Mouse (Mus musculus): ENCODE data around the gene Nos3. TPM values are rescaled to one million over a fixed set of nuclear protein-coding genes. Genes with fewer than 3 reads are reported as not detected.

The Nos3 gene
- 0.47 TPM in 1 of 2 replicates, not detected in the other for polyA plus RNA-seq (2011; ENCODE audit: insufficient read depth, insufficient read length, low replicate concordance, missing spikeins)

GRCm38 (mm10) chr5:24364508-24364907, at the start of gene Nos3:
Gene Nos3 (plus strand): TSS chr5:24364810.
- no peak for TF ChIP-seq CTCF (IDR thresholded peaks at IDR 0.05; ENCODE audit: control insufficient read depth, insufficient read depth, low read length)
- TF ChIP-seq POLR2A (IDR thresholded peaks at IDR 0.05; ENCODE audit: borderline replicate concordance, control insufficient read depth, low read depth, low read length): no peak
- H3K4me1 ChIP-seq (ENCODE audit: control insufficient read depth, insufficient read depth, low read length): no peaks in the 10 kb centered on the region
- 75% methylated on average over 12 of the region's 12 CpGs for WGBS
- H3K4me3 ChIP-seq (replicated peaks; ENCODE audit: control insufficient read depth, low read depth, low read length): no peak within 1 kb of the TSS
- no peak within 1 kb of the TSS for H3K27ac ChIP-seq (ENCODE audit: control insufficient read depth, insufficient read depth, low read depth, low read length, poor library complexity)

DNA sequence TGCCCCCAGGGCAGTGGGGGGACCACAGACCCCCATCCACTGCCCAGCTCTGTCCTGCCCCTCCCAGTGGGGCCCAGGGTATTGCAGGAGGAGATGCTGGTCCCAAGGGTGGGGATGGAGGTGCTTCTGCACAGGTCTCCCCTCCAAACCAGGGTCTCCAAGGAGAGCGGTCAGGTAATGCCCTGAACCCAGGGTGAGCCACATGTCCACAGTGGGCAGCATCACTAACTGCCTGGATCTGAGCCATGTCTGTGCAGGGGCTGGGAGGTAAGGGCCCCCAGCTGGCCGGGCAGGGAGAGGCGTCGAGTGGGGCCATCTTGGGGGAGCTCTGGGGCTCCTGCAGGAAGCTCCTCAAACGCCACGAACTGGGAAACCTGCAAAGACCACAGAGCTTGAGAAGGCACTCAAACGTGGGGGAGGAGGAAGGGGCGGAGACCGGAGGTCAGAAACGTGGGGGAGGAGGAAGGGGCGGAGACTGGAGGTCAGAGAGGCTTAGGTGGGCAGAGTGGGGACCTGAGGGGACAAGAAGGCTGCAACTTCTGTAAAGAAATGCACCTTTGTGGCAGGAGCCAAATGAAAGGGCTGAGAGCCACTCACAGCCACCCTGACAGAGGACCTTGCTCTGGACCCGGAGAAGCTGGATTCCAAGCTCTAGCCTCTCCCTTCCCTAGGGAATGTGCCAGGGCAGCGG, 44.7 kb upstream of the Nos3 start:
- Histone ChIP-seq H3K4me3 (replicated peaks; ENCODE audit: control insufficient read depth, low read depth, low read length) (no peak overlapping the region), H3K27ac (ENCODE audit: control insufficient read depth, insufficient read depth, low read depth, low read length, poor library complexity) (no peak overlapping the region), H3K4me1 (ENCODE audit: control insufficient read depth, insufficient read depth, low read length) (no peaks in the 10 kb centered on the region)
- TF ChIP-seq POLR2A (IDR thresholded peaks at IDR 0.05; ENCODE audit: borderline replicate concordance, control insufficient read depth, low read depth, low read length) (no peak), CTCF (IDR thresholded peaks at IDR 0.05; ENCODE audit: control insufficient read depth, insufficient read depth, low read length) (no peak)
- WGBS: 21% methylated on average over 13 of the region's 13 CpGs

GRCm38 (mm10) chr5:24320467-24320813, 44.2 kb upstream of the Nos3 start:
- Histone ChIP-seq H3K27ac (ENCODE audit: control insufficient read depth, insufficient read depth, low read depth, low read length, poor library complexity) (no peak overlapping the region), H3K4me3 (replicated peaks; ENCODE audit: control insufficient read depth, low read depth, low read length) (no peak overlapping the region), H3K4me1 (ENCODE audit: control insufficient read depth, insufficient read depth, low read length) (no peaks in the 10 kb centered on the region)
- WGBS: 21% methylated on average over 6 of the region's 6 CpGs
- TF ChIP-seq CTCF (IDR thresholded peaks at IDR 0.05; ENCODE audit: control insufficient read depth, insufficient read depth, low read length) (no peak), POLR2A (IDR thresholded peaks at IDR 0.05; ENCODE audit: borderline replicate concordance, control insufficient read depth, low read depth, low read length) (no peak)

DNA sequence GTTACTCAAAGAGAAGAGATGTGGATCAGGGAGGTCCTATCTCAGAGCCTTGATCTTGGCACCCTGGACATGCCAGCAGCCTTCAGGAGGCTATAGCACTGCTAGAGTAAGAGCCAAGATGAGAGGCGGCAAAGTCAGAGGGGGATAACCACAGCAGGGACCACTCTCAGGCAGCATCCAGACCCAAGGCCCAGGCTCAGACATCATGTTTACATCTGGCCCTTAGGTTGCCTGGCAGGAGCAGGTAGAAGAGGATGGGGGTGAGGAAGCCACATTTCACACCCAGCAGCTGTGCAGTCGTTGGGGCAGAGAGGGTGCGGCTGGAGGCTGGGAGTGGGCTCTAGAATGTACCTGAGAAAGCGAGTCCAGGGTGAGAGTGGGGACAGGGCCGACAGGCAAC, 43.7 kb upstream of the Nos3 start:
- Histone ChIP-seq H3K4me3 (replicated peaks; ENCODE audit: control insufficient read depth, low read depth, low read length) (no peak overlapping the region), H3K27ac (ENCODE audit: control insufficient read depth, insufficient read depth, low read depth, low read length, poor library complexity) (no peak overlapping the region), H3K4me1 (ENCODE audit: control insufficient read depth, insufficient read depth, low read length) (no peaks in the 10 kb centered on the region)
- WGBS: 78% methylated on average over 5 of the region's 5 CpGs
- TF ChIP-seq CTCF (IDR thresholded peaks at IDR 0.05; ENCODE audit: control insufficient read depth, insufficient read depth, low read length) (no peak), POLR2A (IDR thresholded peaks at IDR 0.05; ENCODE audit: borderline replicate concordance, control insufficient read depth, low read depth, low read length) (no peak)

- no peak overlapping the region for H3K4me3 ChIP-seq (replicated peaks; ENCODE audit: control insufficient read depth, low read depth, low read length)
- H3K4me1 ChIP-seq (ENCODE audit: control insufficient read depth, insufficient read depth, low read length): no peaks in the 10 kb centered on the region
- no peak overlapping the region; the same call in 1 of the 2 replicates for H3K27ac ChIP-seq (ENCODE audit: control insufficient read depth, insufficient read depth, low read depth, low read length, poor library complexity)
- TF ChIP-seq CTCF (IDR thresholded peaks at IDR 0.05; ENCODE audit: control insufficient read depth, insufficient read depth, low read length) (no peak), POLR2A (IDR thresholded peaks at IDR 0.05; ENCODE audit: borderline replicate concordance, control insufficient read depth, low read depth, low read length) (no peak)
- 78% methylated on average over 22 of the region's 22 CpGs for WGBS
Observed at GRCm38 (mm10) chr5:24321711-24322682, 42.6 kb upstream of the Nos3 start.

- Histone ChIP-seq H3K4me3 (replicated peaks; ENCODE audit: control insufficient read depth, low read depth, low read length) (no peak overlapping the region), H3K27ac (ENCODE audit: control insufficient read depth, insufficient read depth, low read depth, low read length, poor library complexity) (no peak overlapping the region), H3K4me1 (ENCODE audit: control insufficient read depth, insufficient read depth, low read length) (no peaks in the 10 kb centered on the region)
- WGBS: 85% methylated on average over 14 of the region's 14 CpGs
- no peak for TF ChIP-seq CTCF (IDR thresholded peaks at IDR 0.05; ENCODE audit: control insufficient read depth, insufficient read depth, low read length)
- TF ChIP-seq POLR2A (IDR thresholded peaks at IDR 0.05; ENCODE audit: borderline replicate concordance, control insufficient read depth, low read depth, low read length): no peak
Observed at GRCm38 (mm10) chr5:24325251-24325650, 39.4 kb upstream of the Nos3 start.

DNA sequence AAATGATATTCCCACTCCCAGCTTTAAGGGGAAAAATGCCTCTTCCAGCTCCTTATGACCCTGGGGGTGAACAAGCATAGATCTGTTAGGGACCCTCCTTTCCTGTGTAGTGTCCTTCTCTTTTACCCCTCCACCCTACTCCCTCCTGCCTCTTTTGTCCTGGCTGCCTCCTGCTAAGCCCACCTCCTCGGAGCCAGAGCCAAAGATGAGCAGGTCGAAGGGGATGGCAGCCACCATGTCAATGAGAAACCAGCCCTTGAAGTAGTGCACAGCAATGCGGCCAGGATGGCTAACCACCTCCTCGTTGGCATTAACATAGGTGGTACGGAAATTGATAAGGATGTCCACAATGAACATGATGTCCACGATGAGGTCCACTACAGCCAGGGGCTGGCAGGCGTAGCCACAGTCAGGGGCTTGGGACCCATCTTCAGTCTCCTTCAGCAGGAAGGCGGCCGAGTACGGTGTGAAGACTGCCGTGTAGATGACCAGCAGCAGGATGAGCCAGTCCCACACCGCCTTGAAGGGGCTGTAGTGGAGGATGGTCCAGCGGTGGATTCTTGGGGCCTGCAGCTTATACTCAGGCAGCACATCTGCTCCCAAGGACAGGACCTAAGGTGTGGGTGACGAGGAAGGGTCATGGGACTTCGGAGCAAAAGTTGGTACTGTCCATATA, 38.3 kb upstream of the Nos3 start:
- 84% methylated on average over 15 of the region's 15 CpGs for WGBS
- no peak for TF ChIP-seq POLR2A (IDR thresholded peaks at IDR 0.05; ENCODE audit: borderline replicate concordance, control insufficient read depth, low read depth, low read length)
- no peak for TF ChIP-seq CTCF (IDR thresholded peaks at IDR 0.05; ENCODE audit: control insufficient read depth, insufficient read depth, low read length)

More for the DNA sequence above, 38.3 kb upstream of the Nos3 start:
- Histone ChIP-seq H3K4me1 (ENCODE audit: control insufficient read depth, insufficient read depth, low read length) (no peaks in the 10 kb centered on the region), H3K4me3 (replicated peaks; ENCODE audit: control insufficient read depth, low read depth, low read length) (no peak overlapping the region), H3K27ac (ENCODE audit: control insufficient read depth, insufficient read depth, low read depth, low read length, poor library complexity) (no peak overlapping the region)
